Mouse (Mus musculus) megakaryocyte, adult 5-6 weeks (primary cell): ENCODE results near the gene Nos2. TPM values are rescaled to one million over a fixed set of nuclear protein-coding genes. Genes with fewer than 3 reads are reported as not detected.
"Not testable (repeated sequence)": the region's sequence is repeated elsewhere in the genome, so short reads cannot be mapped to it uniquely, and the experiment has no call there.

Experiments used
- ATAC-seq: 2 replicates; pipeline ENCODE4 v1.8.0; 2016; ENCODE audit warnings: mild to moderate bottlenecking, inconsistent platforms; ENCODE audit not compliant: poor library complexity, severe bottlenecking
- total RNA-seq, 2 experiments: library from RNA; stranded (forward) in 1 of 2; stranded (reverse) in 1 of 2; fragments of 153-499, 151-499 nt in 1 of 2; fragments of 221-1000, 200-1000 nt in 1 of 2; gene quantifications; 2 replicates each; pipeline versions ENCODE4 v1.2.3 to v1.2.4; 2015 to 2017

The Nos2 gene
- total RNA-seq, 2 experiments from 2014 or later, result not detected

DNA sequence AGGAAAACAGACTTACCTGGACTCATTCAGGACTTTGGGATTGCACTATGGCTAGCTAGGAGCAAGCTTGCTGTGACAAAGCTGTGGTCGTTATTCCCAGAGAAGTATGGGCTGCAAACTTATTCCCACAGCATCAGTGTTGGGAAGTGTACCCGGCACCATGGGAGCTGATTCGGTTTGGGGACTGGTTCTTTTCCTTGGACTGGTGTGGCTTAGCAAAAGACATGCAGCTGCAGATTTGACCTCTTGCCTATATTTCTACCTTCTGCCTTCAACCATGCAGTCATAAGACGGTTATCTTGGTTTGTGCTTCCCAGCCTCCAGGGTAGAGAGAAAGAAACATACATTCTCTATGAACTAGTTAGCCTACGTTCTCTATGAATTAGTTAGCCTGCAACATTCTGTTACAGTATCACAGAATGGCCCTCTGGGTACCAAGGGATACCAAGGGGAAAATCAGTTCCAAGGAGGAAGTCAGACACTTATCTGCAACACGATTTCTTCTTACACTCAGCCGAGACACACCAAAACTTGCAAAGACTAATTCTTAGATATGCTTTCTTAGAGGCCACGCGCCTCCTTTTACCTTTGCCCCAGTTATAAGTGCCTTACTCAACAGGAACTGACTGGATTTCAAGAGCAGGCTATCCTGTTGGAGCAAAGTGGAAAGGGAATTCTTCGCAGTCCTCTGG is 65.9 kb downstream of the Nos2 start:
- ATAC-seq, result no peak

DNA sequence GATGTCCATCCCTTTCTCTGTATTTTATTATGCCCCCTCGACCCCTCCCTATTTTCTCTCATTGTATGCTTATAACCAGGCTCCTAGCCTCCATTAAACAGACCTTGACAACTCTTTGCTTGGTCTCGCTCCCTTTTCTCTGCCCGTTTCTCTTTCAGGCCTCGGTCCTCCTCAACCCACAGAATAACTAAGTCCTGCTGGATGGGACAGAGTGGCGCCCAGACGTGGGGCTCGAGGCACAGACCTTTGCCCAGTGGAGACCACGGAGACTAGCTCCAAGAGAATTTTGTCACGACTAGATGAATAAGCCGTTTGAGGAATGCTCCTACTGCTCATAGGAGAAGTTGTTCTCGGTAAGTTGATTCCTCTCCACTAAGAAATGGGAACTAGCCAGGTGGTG is 68.6 kb downstream of the Nos2 start:
- ATAC-seq, result not testable (repeated sequence)

DNA sequence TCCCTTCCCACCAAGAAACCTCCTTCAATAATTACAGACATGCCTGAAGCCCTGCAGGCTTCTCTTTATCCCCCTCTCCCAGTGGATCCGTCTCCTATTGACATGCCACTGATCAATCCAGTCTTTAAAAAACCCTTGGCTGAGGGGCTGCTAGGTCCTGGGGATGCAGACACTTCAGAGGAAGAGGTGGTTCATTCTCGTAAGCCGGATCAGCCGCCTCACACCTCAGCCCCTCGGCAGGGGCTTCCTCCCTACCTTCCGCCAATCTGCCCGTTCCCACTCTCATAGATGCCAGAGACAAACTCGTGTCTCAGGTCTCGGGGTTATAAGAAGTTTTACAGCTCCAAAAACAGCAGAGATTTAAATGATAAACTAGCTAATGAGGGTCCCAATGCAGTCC is 69.5 kb downstream of the Nos2 start:
- ATAC-seq, result no peak

DNA sequence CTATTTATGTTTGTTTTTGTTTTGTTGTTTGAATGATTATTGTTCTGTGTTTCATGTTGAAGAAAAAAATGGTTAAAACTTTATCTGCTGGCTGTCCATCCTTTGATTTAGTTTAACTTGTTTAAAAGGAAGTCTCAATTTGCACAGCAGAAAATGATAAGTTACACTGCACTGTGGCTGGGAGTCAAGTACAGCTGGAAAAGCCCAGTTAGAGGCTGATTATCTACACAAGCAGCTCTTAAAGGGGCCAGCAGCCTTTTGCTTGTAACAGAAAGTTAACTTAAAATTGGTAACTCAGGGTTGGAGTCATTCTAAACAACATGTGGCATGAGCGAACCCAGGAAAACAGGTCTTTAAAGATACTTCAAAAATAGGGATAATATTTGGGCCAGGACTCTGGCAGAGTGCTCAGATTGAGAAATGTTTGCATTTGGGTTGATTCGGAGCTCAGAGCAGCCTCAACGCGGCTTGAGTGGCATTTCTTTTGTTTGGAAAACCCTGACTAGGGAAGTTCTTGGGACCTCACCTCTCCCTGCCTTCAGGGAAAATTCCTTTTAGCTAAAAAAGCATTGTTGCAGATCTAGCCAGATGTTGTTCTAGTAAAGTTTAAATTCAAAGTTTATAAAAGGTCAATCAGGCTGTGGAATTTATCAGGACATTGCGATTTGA is 70.4 kb downstream of the Nos2 start:
- not testable (repeated sequence) for ATAC-seq

DNA sequence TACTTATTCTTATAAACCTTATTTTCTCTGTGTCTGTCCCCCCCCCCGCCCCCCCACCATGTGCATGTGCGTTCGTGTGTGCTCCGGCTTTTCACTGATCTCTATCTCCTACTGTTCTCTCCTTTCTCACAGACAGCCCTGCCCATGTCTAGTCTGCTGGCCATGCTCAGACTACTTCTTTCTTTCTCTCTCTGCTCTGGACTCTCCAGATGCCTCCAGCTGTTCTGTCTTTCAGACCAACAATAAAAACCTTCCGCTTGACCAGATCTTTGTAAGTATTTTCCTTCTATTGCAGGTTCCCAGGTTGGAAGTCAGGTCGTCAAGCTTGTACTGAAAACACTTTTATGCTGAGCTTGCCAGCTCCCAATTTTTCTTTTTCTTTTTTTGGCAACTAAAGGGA is 78.5 kb downstream of the Nos2 start:
- no peak for ATAC-seq

DNA sequence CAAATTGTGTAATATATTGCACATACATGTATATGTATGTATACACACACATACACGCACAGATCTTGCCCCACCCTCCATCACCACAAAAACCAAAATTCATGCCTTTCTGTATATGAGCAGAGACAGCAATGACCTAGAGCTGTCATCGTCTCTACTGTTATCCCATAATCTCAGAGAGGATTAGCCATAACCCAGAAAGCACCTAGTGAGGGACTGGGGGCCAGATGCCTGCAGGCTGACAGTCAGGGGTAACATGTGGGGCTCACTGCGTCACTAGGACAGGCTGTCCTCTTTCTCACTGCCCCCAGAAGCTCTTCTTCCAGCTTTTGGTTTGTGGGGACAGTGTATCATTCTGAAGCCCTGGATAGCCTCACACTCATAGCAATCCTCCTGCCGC is 81.3 kb downstream of the Nos2 start:
- ATAC-seq, result no peak

DNA sequence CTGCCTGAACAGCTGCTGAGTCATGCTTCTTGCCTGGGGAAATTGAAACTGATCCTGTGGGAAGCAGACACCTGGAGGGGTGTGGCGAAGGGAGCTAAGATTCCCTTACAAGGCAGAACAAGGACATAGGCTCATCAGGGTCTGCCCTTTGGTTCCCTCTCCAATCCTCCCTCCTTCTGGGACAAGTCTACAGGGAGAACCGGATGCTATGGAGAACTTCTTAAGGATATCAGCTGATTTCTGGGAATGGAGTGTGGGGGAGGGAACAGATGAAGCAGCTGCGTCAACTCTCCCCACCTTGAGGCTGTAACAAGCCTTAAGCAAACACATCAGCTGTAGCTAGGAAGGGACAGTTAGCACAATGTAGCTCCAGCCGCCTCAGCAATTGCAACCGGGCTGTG is 82.0 kb downstream of the Nos2 start:
- ATAC-seq, result no peak

DNA sequence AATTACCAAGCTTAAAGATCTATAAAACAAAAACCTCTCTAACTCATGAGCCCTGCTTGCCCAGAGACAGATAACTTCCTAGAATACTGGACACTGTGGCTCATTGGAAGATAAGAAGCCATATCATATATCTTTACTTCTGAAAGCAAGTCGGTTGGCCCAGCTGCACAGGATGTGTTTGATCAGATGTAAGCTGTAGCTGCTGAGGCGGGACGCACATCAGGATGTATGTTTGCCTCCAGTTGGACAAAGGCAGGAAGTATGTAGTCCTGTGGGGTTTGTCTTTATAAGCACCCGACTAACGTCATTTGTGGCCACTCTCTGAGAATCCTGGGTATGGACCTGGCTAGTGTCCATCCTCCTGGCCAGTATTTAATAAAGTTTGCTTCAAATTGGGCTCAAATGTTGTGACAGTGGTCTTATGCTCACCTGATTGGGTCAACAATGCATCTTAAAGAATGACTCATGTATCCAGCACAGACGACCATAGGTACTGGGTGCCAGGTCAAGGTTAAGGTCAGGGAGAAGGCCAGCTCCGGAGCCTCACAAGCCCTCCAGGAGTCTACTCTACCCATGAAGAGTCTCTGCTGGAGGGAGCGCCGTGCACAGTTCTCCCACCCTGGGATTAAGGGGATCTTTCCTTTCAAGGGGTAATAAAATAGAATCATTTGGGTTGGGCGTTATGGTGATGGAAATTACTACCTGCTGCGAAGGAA is 82.6 kb downstream of the Nos2 start:
- ATAC-seq, result no peak

DNA sequence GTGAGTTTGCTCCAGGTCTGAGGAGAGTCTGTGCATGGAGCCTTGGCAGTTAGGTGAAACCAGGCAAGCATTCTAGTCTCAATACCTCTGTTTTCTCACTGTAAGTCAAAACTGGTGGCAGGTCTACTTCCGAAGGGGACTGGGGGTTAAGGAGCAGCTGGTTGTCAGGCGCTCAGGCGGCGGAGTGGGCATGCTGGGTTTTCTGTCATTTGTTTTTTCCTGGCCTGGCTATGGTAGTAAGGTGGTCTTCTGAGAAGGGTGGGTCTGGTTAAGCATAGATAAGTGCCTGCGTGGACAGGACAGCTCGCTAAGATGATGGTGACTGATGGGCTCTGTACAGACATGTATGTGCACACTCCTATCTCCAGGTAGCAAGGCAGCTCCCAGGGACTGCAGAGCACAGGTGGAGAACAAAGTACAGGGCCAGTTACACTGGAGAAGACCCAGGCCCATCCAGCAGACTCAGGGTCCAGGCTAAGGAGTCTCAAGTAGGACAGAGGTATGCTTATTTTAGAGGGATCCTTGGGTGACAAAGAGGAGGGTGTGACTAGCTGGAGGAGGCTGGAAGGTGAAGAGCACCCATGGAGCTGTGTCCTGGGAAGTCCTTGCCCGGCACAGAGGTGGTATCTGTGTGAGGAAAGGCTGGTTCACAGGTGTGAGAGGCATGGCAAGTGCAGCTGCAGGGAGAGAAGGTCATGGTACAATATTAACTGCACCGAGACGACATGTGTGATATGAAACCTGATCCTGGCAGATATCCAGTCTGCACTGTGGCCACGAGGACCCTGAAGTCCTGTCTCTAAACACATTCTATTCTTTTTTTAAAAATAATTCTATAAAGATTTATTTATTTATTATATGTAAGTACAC is 83.4 kb downstream of the Nos2 start:
- no peak for ATAC-seq

DNA sequence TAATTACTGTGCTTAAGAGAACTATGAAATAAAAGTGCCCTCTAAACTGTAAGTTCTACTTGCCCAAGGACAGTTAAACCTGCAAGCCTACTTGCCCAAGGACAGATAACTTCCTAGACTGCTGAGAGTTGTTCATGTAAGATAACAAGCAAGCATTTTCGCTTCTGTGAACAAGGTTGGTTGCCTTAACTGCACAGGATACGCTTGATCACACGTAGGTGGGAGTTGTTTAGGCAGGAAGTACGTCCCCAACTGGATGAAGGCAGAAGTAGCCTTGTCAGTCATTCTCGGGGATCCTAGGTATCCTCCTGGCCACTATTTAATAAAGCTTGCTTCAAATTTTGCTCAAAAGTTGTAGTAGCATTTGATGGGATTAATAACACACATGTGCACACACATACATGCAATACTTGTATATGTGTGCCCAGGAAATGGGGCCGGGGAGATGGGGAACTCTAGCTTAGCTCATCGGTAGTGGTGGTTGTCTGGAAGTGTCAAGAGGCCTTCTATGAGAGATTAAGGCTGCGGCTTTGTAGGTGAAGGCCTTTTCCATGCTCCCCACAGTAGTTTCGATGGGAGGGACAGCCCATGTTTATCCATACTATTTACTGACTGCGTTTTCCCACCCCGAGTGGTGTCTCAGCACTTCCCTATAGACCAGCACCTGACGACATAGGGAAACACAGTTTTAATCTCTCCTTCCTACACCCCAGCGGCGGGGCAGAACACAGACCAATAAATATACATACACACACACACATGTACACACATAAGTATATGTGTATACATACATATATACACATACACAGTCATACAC is 85.2 kb downstream of the Nos2 start:
- ATAC-seq, result no peak

DNA sequence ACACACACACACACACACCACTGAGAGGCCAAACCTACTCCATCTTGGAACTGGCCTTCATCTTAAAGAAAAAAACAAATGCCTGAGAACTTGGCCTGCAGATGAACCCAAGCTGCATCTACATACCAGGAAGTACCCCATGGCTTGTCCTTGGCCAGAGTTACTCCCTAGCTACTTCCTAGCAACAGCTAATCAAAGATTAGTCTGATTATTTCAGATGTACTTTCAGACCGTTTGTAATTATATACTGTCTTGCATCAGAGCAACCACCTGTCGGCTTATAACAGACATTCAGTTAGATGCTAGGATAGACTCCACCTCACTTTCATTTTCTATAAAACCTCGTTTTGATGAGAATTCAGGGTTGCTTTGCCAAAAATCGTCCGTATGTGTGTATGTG is 85.8 kb downstream of the Nos2 start:
- ATAC-seq, result no peak

DNA sequence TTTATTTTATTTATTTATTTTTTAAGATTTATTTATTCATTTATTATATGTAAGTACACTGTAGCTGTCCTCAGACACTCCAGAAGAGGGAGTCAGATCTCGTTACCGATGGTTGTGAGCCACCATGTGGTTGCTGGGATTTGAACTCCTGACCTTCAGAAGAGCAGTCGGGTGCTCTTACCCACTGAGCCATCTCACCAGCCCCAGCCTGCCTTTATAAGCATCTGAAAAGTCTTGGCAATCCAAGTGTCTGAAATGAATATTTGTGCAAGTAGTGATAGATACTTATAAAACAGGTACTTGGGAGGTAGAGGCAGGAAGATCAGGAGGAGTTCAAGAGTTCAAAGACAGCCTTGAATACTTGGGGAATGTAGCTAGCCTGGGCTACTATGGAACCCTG is 86.8 kb downstream of the Nos2 start:
- not testable (repeated sequence) for ATAC-seq

DNA sequence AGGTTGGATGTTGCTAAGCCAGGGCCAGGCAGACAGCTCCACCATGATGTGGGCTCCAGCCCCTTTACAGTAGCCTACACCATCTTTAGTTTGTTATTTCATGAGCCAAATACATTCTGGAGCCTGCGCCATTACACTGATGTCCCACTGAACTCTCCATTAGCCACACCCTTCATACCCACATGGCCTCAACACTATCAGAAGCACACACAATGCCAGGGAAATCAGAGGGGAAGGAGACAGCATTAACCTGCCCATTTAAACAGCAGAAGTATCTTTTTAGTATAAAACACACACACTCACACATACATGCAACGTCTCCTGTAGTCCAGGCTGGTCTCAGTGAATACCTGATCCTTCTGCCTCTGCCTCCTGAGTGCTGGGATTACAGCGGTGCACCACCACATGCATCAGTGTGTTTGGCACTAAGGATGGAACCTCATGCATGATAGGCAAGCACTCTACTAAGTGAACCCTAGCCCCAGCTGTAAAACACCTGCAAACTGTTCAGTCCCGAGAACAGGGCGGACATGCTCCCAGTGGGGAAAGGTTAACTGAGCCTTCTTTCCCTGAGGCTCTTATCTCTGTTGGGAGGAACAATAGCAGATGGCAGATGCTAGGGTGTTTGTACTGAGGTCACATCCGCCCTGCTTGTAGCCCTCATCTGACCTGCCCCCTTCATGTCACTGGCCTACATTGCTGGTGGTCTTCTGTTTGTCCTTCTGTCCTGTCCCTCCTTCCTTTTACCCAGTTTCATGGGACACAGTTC is 87.6 kb downstream of the Nos2 start:
- no peak for ATAC-seq

DNA sequence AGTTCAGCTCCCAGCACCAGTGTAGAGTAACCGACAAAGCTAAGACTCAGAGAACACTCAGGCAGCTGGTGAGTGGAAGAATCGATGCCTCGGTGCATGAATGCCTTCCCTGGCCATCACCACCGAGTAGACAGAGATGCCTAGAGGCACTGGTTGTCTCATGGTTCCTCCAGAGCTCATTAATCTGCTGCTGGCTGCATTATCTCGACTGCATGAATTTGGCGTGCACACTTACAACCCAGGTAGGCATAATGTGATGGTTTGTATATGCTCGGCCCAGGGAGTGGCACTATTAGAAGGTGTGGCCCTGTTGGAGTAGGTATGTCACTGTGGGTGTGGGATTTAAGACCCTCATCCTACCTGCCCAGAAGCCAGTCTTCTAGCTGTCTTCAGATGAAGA is 88.3 kb downstream of the Nos2 start:
- no peak for ATAC-seq

Other genes with a start within 250 kb of the Nos2 start
- gene Nlk, start 223.4 kb upstream of the Nos2 start, total RNA-seq (2015), result 13.9 and 14.0 TPM in 2 replicates
- 22.2 and 29.6 TPM in 2 replicates for gene Nlk, start 223.4 kb upstream of the Nos2 start, total RNA-seq (2017)
- 21.3 and 25.6 TPM in 2 replicates for gene Ccnq, start 169.1 kb upstream of the Nos2 start, total RNA-seq (2015)
- 15.1 and 22.5 TPM in 2 replicates for gene Ccnq, start 169.1 kb upstream of the Nos2 start, total RNA-seq (2017)
- gene Lyrm9, start 94.2 kb upstream of the Nos2 start, total RNA-seq (2015), result 1.4 and 6.4 TPM in 2 replicates
- 29.1 and 31.6 TPM in 2 replicates for gene Lyrm9, start 94.2 kb upstream of the Nos2 start, total RNA-seq (2017)
- gene Lgals9, start 64.2 kb downstream of the Nos2 start, total RNA-seq (2015), result 218 and 231 TPM in 2 replicates
- 40.4 and 48.1 TPM in 2 replicates for gene Lgals9, start 64.2 kb downstream of the Nos2 start, total RNA-seq (2017)
- gene Ksr1, start 225.6 kb downstream of the Nos2 start, total RNA-seq (2015), result 6.4 and 6.8 TPM in 2 replicates
- 5.2 and 10.8 TPM in 2 replicates for gene Ksr1, start 225.6 kb downstream of the Nos2 start, total RNA-seq (2017)